Mouse (Mus musculus) spleen, adult 18-20 months (tissue): ENCODE results near the gene Actb.
A peak's percentile ranks its signal among the peaks of the same experiment; 100 is the strongest.

ENCODE experiments used
- DNase-seq, 2 experiments: peaks; one replicate each; pipeline ENCODE4 v3.0.0; 2022; ENCODE audit warnings: mixed read lengths in 2 of 2

Gene Actb

DNA sequence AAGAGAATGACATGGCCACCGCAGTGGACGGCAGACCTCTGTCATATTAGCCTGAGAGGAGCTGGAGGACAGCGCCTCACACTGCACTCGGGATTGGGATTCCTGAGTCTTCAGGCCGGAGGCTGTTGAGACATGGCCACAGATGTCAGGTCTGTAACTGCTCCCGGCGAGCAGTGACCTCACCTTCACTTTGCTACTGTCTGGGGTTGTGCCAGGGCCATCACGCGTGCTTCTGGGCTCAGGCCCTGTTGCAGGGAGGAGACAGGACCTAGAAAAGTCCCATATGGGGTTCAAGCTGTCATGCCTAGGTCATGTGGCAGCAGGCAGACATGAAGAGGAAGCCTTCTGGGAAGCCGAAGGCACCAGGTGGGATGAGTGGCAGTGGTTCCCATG lies 31.0 kb downstream of the Actb start:
- no peak for DNase-seq

GRCm38 (mm10) chr5:142874791-142875512 lies 31.6 kb downstream of the Actb start:
- DNase-seq = no peak

DNA sequence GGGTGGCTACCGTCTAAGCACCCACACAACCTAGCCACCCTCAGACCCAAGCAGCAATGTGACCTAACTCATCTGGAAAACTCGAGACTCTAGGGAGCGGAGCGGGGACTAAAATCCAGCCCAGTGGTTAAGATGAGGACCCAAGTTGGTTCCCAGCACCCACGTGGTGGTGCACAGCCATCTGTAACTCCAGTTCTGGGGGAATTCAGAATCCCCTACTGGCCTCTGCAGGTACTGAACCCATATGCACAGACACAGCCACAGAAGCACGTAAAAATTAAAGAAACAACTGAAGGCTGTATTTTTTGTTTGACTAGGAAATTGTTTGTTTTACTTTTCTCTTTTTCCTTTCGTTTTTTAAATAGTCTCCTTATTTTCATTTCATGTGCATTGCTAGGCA lies 32.8 kb downstream of the Actb start:
- DNase-seq = no peak

GRCm38 (mm10) chr5:142871765-142872164 lies 34.8 kb downstream of the Actb start:
- DNase-seq = no peak

DNA sequence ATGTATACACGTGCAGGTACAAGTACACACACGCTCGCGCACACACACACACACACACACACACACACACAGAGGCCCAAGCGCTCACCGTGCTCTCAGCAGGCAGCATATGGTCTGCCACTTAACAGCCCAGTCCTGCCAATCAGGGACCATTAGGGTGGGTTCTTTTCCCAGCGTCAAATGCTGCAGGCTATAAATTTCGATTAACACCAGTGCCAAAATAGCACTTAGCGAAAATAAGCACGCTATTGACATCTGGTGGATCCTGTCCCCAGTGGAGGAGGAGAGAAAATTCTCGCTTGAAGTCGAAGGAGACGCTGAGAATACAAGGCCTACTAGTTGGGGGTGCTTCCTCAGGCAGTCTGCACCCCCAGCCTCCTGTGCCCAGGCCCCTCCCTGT lies 37.1 kb downstream of the Actb start:
- no peak for DNase-seq

- DNase-seq = no peak
Measured at GRCm38 (mm10) chr5:142857763-142858229, 48.8 kb downstream of the Actb start.

GRCm38 (mm10) chr5:142856408-142856807 lies 50.1 kb downstream of the Actb start:
- DNase-seq = no peak

DNA sequence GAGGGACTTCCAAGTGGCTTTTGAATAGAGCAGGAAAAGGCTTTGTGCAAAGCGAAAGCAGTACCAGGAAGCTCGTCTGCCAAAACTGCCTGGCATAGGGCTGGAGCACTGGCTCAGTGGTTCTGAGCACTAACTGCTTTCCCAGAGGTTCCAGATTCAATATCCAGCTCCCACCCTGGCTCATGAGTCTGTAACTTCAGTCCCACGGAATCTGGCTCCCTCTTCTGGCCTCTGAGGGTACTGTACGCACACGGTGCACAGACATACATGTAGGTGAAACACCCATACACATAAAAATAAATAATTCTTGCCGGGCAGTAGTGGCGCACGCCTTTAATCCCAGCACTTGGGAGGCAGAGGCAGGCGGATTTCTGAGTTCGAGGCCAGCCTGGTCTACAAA lies 51.7 kb downstream of the Actb start:
- peak in 1 of 2 experiments; percentile 16 for DNase-seq

GRCm38 (mm10) chr5:142853585-142853984 lies 53.0 kb downstream of the Actb start:
- no peak for DNase-seq
